Mouse (Mus musculus) heart, embryonic 11.5 days (tissue): ENCODE results near the gene Prph2. TPM values are rescaled to one million over a fixed set of nuclear protein-coding genes. Genes with fewer than 3 reads are reported as not detected.

Experiments used
- ATAC-seq: fragments of 200-750 bp; cut with Nextera tagmentation; replicated peaks from 2 replicates; pipeline ENCODE4 v1.8.0; 2017; ENCODE audit warnings: moderate library complexity; ENCODE audit not compliant: insufficient number of reproducible peaks, low FRiP score, low TSS enrichment
- H3K27ac ChIP-seq: fragments of 300-500 bp; sonication (generic); 2 replicates; pipeline ENCODE4 v1.5.1; 2014; ENCODE audit warnings: mild to moderate bottlenecking, low read depth, low read length
- H3K27me3 ChIP-seq: fragments of 300-500 bp; sonication (generic); 2 replicates; pipeline ENCODE4 v1.6.1; 2014; ENCODE audit warnings: mild to moderate bottlenecking, low read length, mixed read lengths; ENCODE audit not compliant: control insufficient read depth, insufficient read depth
- H3K36me3 ChIP-seq: fragments of 300-500 bp; sonication (generic); 2 replicates; pipeline ENCODE4 v1.6.1; 2014; ENCODE audit warnings: mild to moderate bottlenecking, low read length, moderate library complexity, mixed read lengths; ENCODE audit not compliant: control insufficient read depth, insufficient read depth
- H3K4me1 ChIP-seq: fragments of 300-500 bp; sonication (generic); 2 replicates; pipeline ENCODE4 v1.6.1; 2014; ENCODE audit warnings: low read length; ENCODE audit not compliant: control insufficient read depth, insufficient read depth
- H3K4me2 ChIP-seq: fragments of 300-500 bp; sonication (generic); 2 replicates; pipeline ENCODE4 v1.6.1; 2014; ENCODE audit warnings: mild to moderate bottlenecking, moderate library complexity
- H3K4me3 ChIP-seq: fragments of 300-500 bp; sonication (generic); 2 replicates; pipeline ENCODE4 v1.5.1; 2014; ENCODE audit warnings: low read depth, low read length
- H3K9ac ChIP-seq: fragments of 300-500 bp; sonication (generic); 2 replicates; pipeline ENCODE4 v1.6.1; 2014; ENCODE audit warnings: mild to moderate bottlenecking, low read depth, low read length, moderate library complexity
- H3K9me3 ChIP-seq: fragments of 300-500 bp; sonication (generic); replicated peaks from 2 replicates; pipeline ENCODE4 v1.6.1; 2016; ENCODE audit warnings: low read length; ENCODE audit not compliant: control insufficient read depth
- WGBS: fragments of 180-500 bp; shearing (Covaris S2); extraction: QIAGEN DNeasy Blood & Tissue Kit; methylation state at CpG from one replicate; pipeline ENCODE4 v1.1.7; 2014; ENCODE audit not compliant: insufficient replicate concordance; 5-methylcytosine and 5-hydroxymethylcytosine counted together
- polyA plus RNA-seq: library from polyadenylated mRNA; unstranded; fragments of >200 nt; fragmentation: Nextera tagmentation; extraction: Ambion mirVana; gene quantifications from 2 replicates; pipeline ENCODE4 v1.2.1, GENCODE M21; 2014

Prph2 gene
- polyA plus RNA-seq, 1 experiment from 2014 or later, result not detected

DNA sequence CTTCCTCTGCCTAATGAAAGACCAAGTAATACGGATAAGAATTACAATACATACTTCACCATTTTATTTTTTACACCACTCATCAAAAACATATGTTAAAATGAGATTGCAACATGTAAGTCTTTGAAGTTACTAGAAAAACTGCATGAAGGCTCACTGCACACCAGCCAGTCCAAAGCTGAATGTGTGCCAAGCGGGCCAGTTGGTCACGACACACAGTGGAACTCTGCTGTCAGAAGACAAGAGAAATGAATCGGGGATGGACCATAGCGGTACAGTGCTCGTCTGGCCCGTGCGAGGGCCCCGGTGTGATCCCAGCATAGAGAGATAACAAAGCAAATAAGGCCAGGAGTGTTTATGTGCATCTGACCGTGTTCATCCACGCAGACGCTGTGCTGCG, 52.9 kb downstream of the Prph2 start:
- Histone ChIP-seq H3K9me3 (no peaks in the 10 kb centered on the region), H3K4me1 (no peaks in the 10 kb centered on the region), H3K4me3 (no peak overlapping the region), H3K9ac (no peak overlapping the region), H3K36me3 (peaks cover 63% of the 10 kb centered on the region), H3K27me3 (no peaks in the 10 kb centered on the region), H3K27ac (no peak overlapping the region), H3K4me2 (no peak overlapping the region)
- no peak for ATAC-seq
- 91% methylated on average over 13 of the region's 13 CpGs for WGBS

DNA sequence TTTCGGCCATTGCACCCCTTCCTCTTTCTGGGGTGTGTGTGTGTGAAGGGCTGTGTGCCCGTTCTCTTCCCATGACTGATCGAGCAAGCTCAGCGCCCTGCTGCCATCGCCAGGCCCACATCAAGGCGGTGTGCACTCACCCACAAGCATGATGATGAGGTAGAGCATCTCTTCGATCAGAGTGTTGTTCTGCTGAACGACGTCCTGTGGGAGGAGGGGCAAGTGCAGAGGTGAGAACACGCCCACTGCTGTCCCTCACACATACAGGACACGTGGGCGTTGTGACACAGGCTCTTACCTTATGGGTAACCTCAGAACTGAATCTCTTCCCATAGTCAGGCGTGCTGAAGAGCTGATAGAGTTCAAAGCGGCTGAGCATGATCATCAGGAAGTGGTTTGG, 56.6 kb downstream of the Prph2 start:
- WGBS, result 88% methylated on average over 14 of the region's 14 CpGs
- H3K4me2 ChIP-seq, result no peak overlapping the region

GRCm38 (mm10) chr17:46972603-46973002, 62.3 kb downstream of the Prph2 start:
- Histone ChIP-seq H3K4me2 (no peak overlapping the region), H3K27me3 (no peaks in the 10 kb centered on the region), H3K9me3 (0 out of 2 replicates have a peak, but pooled peaks cover 4% of the 10 kb centered on the region), H3K36me3 (peaks cover 67% of the 10 kb centered on the region), H3K4me3 (no peak overlapping the region), H3K4me1 (no peaks in the 10 kb centered on the region), H3K27ac (no peak overlapping the region), H3K9ac (no peak overlapping the region)
- WGBS, result 91% methylated on average over 7 of the region's 7 CpGs
- no peak for ATAC-seq

More for the DNA sequence above, 56.6 kb downstream of the Prph2 start:
- ATAC-seq, result no peak
- no peak overlapping the region for H3K4me3 ChIP-seq
- peaks cover 62% of the 10 kb centered on the region for H3K36me3 ChIP-seq
- H3K9me3 ChIP-seq, result no peaks in the 10 kb centered on the region
- no peaks in the 10 kb centered on the region for H3K4me1 ChIP-seq
- H3K9ac ChIP-seq, result no peak overlapping the region
- H3K27me3 ChIP-seq, result no peaks in the 10 kb centered on the region
- no peak overlapping the region for H3K27ac ChIP-seq

Other genes with a start within 250 kb of the Prph2 start
- gene Rrp36, start 236.1 kb upstream of the Prph2 start, polyA plus RNA-seq, result 37.0 and 40.8 TPM in 2 replicates
- 142 and 154 TPM in 2 replicates for gene Mea1, start 231.7 kb upstream of the Prph2 start, polyA plus RNA-seq
- gene Klhdc3, start 229.5 kb upstream of the Prph2 start, polyA plus RNA-seq, result 117 and 143 TPM in 2 replicates
- gene Ppp2r5d, start 205.3 kb upstream of the Prph2 start, polyA plus RNA-seq, result 52.5 and 63.6 TPM in 2 replicates
- 9.0 and 9.7 TPM in 2 replicates for gene Pex6, start 199.0 kb upstream of the Prph2 start, polyA plus RNA-seq
- gene Gnmt, start 181.3 kb upstream of the Prph2 start, polyA plus RNA-seq, result 0.61 and 1.0 TPM in 2 replicates
- 46.5 and 51.9 TPM in 2 replicates for gene Cnpy3, start 158.2 kb upstream of the Prph2 start, polyA plus RNA-seq
- gene Ptcra, start 146.7 kb upstream of the Prph2 start, polyA plus RNA-seq, result 0.24 and 0.34 TPM in 2 replicates
- gene 2310039H08Rik, start 137.8 kb upstream of the Prph2 start, polyA plus RNA-seq, result 43.9 and 45.3 TPM in 2 replicates
- gene Rpl7l1, start 127.8 kb upstream of the Prph2 start, polyA plus RNA-seq, result 115 and 116 TPM in 2 replicates
- gene Bicral, start 52.0 kb upstream of the Prph2 start, polyA plus RNA-seq, result 4.1 and 4.9 TPM in 2 replicates
- 53.4 and 54.1 TPM in 2 replicates for gene Tbcc, start 19.8 kb upstream of the Prph2 start, polyA plus RNA-seq
- gene Ubr2, start 100.1 kb downstream of the Prph2 start, polyA plus RNA-seq, result 17.9 and 18.2 TPM in 2 replicates